Comparison of ENCODE assay signal across 11 mouse cellular contexts in the genomic region with DNA sequence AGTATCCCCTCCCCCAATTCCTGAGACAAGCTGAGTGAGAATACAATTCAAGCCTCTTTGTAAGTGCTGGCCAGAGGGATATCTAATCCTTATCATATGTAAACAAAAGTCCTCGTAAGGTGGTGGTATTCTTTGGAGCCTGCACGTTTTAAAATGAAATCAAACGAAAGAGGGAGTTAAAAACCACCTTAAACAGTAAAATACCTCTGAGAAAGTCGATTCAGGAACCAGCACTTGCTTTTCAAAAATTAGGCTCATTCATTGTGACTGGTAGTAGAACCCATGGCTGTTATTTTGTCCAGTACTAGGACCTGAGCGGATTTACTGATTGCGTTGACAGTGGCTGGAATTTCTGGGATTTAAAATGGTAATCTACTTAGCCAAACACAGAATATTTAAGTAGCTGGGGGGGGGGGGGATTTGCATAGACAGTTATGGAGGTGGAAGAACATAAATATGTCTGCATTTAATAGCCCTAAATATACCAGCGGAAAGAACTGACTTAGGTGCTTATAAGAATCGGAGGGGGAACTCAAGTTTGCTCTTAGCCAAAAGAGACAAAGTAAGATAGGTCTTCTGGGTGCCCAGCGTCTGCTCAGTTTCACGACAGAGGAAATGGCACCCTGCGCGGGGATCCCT. TPM values are rescaled to one million over a fixed set of nuclear protein-coding genes. Genes with fewer than 3 reads are reported as not detected.
DNase-seq lines count a peak whose midpoint lies in the region; ATAC-seq and TF ChIP-seq lines count a peak whose summit lies in the region.
"Had no signal": no experiment of that assay in that cellular context is flagged by ENCODE, and none has a peak within 500 bp of the region (broad histone marks: within the 10 kb centered on the region; RNA-seq: fewer than 3 reads in every experiment).

No protein-coding gene starts in this region.

- H3K36me3 ChIP-seq in heart, embryonic 12.5 days: no peaks in the 10 kb centered on the region
- H3K36me3 ChIP-seq in spleen, adult 2 months (ENCODE audit: control insufficient read depth, insufficient read depth, low read length): no peaks in the 10 kb centered on the region
- no peaks in the 10 kb centered on the region for H3K36me3 ChIP-seq in limb, embryonic 13.5 days
- H3K36me3 ChIP-seq in stomach, embryonic 16.5 days (ENCODE audit: control insufficient read depth, insufficient read depth, low read length): no peaks in the 10 kb centered on the region

- H3K4me2 ChIP-seq in heart, embryonic 12.5 days: peak overlapping the region; percentile 76
- peak overlapping the region; percentile 30; the same call in 1 of the 2 replicates for H3K4me2 ChIP-seq in limb, embryonic 13.5 days (replicated peaks)
- peak overlapping the region; percentile 43 for H3K4me2 ChIP-seq in stomach, embryonic 16.5 days (ENCODE audit: low read depth, low read length)

- peak overlapping the region; percentile 79 for H3K27ac ChIP-seq in heart, embryonic 12.5 days (ENCODE audit: poor library complexity, severe bottlenecking)
- H3K27ac ChIP-seq in spleen, adult 2 months (ENCODE audit: insufficient read depth, low read length): peak overlapping the region; percentile 56
- no peak overlapping the region for H3K27ac ChIP-seq in limb, embryonic 13.5 days
- H3K27ac ChIP-seq in stomach, embryonic 16.5 days (ENCODE audit: low read length): peak overlapping the region; percentile 97

- intact Hi-C loops in heart, postnatal 14 days (cut with DNase I): no loop called here

- H3K9ac ChIP-seq in heart, embryonic 12.5 days: peak overlapping the region; percentile 79
- H3K9ac ChIP-seq in limb, embryonic 13.5 days: no peak overlapping the region
- H3K9ac ChIP-seq in stomach, embryonic 16.5 days (ENCODE audit: low read length): peak overlapping the region; percentile 87

- no peak for DNase-seq in heart, postnatal 14 days
- no peak for DNase-seq in spleen, adult 2 months (ENCODE audit: low read depth in 1 of 2, low spot score in 2 of 2)
- no peak for DNase-seq in spleen, postnatal 14 days (ENCODE audit: low spot score in 2 of 2)
- no peak for DNase-seq in cerebellum, postnatal 36 days
- DNase-seq in ovary, postnatal 10 days (ENCODE audit: low spot score): no peak
- DNase-seq: gastrocnemius, postnatal 25 days; layer of hippocampus, adult 9-11 months had no signal

- H3K4me3 ChIP-seq in heart, embryonic 12.5 days: peak overlapping the region; percentile 61
- H3K4me3 ChIP-seq in spleen, adult 2 months (ENCODE audit: extremely low read depth, insufficient read depth, insufficient read length): peak overlapping the region; percentile 38; the same call in 1 of the 2 replicates
- H3K4me3 ChIP-seq in limb, embryonic 13.5 days: peak overlapping the region; percentile 15; the same call in 1 of the 2 replicates
- H3K4me3 ChIP-seq in stomach, embryonic 16.5 days (replicated peaks; ENCODE audit: low read length): peak overlapping the region; percentile 59

- TF ChIP-seq POLR2A in spleen, adult 2 months (IDR thresholded peaks at IDR 0.05; ENCODE audit: low read depth, low read length): no peak

- peaks cover 61% of the 10 kb centered on the region for H3K27me3 ChIP-seq in heart, embryonic 12.5 days (replicated peaks)
- peaks cover 14% of the 10 kb centered on the region for H3K27me3 ChIP-seq in spleen, adult 2 months (ENCODE audit: control insufficient read depth, insufficient read depth, low read length)
- H3K27me3 ChIP-seq in limb, embryonic 13.5 days: peaks cover 93% of the 10 kb centered on the region
- peaks cover 11% of the 10 kb centered on the region for H3K27me3 ChIP-seq in stomach, embryonic 16.5 days (ENCODE audit: control insufficient read depth, insufficient read depth, low read length)

- no peaks in the 10 kb centered on the region for H3K9me3 ChIP-seq in heart, embryonic 12.5 days (replicated peaks)
- H3K9me3 ChIP-seq in limb, embryonic 13.5 days: no peaks in the 10 kb centered on the region
- no peaks in the 10 kb centered on the region for H3K9me3 ChIP-seq in stomach, embryonic 16.5 days (replicated peaks; ENCODE audit: control insufficient read depth, low read length)

- WGBS in heart, embryonic 12.5 days: 3% methylated on average over 12 of the region's 12 CpGs
- WGBS in spleen, adult 2 months: 6% methylated on average over 12 of the region's 12 CpGs
- 3% methylated on average over 12 of the region's 12 CpGs for WGBS in limb, embryonic 13.5 days
- 1% methylated on average over 12 of the region's 12 CpGs for WGBS in stomach, embryonic 16.5 days

- TF ChIP-seq CTCF in spleen, adult 2 months (IDR thresholded peaks at IDR 0.05; ENCODE audit: extremely low read depth, insufficient read depth, insufficient read length, insufficient replicate concordance): no peak

- H3K4me1 ChIP-seq in heart, embryonic 12.5 days (replicated peaks): peaks cover 34% of the 10 kb centered on the region
- no peaks in the 10 kb centered on the region for H3K4me1 ChIP-seq in spleen, adult 2 months (ENCODE audit: control insufficient read depth, insufficient read depth, insufficient read length)
- H3K4me1 ChIP-seq in limb, embryonic 13.5 days: peaks cover 19% of the 10 kb centered on the region
- peaks cover 10% of the 10 kb centered on the region; the same call in 1 of the 2 replicates for H3K4me1 ChIP-seq in stomach, embryonic 16.5 days (ENCODE audit: control insufficient read depth, insufficient read depth, low read length)

- ATAC-seq in heart, embryonic 12.5 days (ENCODE audit: insufficient number of reproducible peaks, low FRiP score): no peak
- ATAC-seq in limb, embryonic 13.5 days (ENCODE audit: low FRiP score, low read depth): no peak
- ATAC-seq in stomach, embryonic 16.5 days (ENCODE audit: insufficient read depth, low FRiP score): no peak
- ATAC-seq: CD4-positive, CD25-positive, alpha-beta regulatory T cell, adult 4 months had no signal

RNA-seq across cellular contexts. Expression of gene Tcf21, which starts 1.3 kb away (rescaled TPM):
- polyA plus RNA-seq in heart, embryonic 12.5 days (2016; fragmentation: Nextera tagmentation; extraction: Ambion mirVana): 74.5 and 76.6 TPM in 2 replicates
- total RNA-seq in heart, postnatal 14 days (2021): 10 to 100 TPM; 21.0 to 21.5 TPM
- 95.4 and 113 TPM in 2 replicates for polyA plus RNA-seq in spleen, adult 2 months (2012; rRNA removed)
- polyA plus RNA-seq in limb, embryonic 13.5 days (2015; fragmentation: Nextera tagmentation; extraction: Ambion mirVana): 0.37 and 0.51 TPM in 2 replicates
- 189 and 202 TPM in 2 replicates for polyA plus RNA-seq in stomach, embryonic 16.5 days (2015; fragmentation: Nextera tagmentation; extraction: Ambion mirVana)
- total RNA-seq: gastrocnemius, postnatal 25 days had no signal

Comparison
In these comparisons a context has a peak if more than half of its experiments do, and no peak if none do; other contexts are left out.
1. RNA of gene Tcf21, which starts 1.3 kb away (polyA plus RNA-seq): 189 to 202 TPM in stomach, embryonic 16.5 days, 95.4 to 113 TPM in spleen, adult 2 months and 74.5 to 76.6 TPM in heart, embryonic 12.5 days; 0.37 to 0.51 TPM in limb, embryonic 13.5 days; every median in the first group is over 10 times any median in the second.
2. Peak in every context shown above with its lines, with median percentiles within 50 percentile points of each other: H3K4me2 ChIP-seq and H3K4me3 ChIP-seq.